Mouse (Mus musculus) R1 (cell line): Measurements from ENCODE around the gene Rln3.
A peak's percentile ranks its signal among the peaks of the same experiment; 100 is the strongest.

Experiments used
- DNase-seq: peaks from one replicate; pipeline ENCODE4 v3.0.0-alpha.2; 2018; ENCODE audit warnings: low read depth, low spot score

Gene Rln3

GRCm38 (mm10) chr8:84065457-84066072, 20.8 kb upstream of the Rln3 start:
- no peak for DNase-seq

DNA sequence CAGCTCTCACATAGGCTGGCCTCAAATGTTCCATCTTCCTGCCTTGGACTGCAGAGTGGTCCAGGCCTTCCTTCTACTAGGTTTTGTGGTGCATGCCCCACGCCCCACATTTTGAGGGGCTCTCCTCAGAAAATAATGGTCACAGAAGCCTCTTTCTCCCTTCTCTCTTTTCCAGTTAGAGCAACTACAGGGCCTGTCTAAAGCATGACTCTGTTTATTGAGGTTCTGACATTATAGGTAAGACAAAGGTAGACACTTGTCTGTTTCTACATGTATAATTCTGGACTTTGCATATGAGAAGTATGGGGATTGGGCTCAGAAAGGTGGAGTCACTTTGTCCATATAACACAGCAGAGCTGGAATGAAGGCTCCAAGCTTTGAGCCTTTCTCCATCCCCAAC, 20.2 kb upstream of the Rln3 start, which contains the start of gene Gm10643:
Gm10643 (minus strand) TSS at position 101 of the 400 bp plus-strand sequence.
- DNase-seq, result no peak

DNA sequence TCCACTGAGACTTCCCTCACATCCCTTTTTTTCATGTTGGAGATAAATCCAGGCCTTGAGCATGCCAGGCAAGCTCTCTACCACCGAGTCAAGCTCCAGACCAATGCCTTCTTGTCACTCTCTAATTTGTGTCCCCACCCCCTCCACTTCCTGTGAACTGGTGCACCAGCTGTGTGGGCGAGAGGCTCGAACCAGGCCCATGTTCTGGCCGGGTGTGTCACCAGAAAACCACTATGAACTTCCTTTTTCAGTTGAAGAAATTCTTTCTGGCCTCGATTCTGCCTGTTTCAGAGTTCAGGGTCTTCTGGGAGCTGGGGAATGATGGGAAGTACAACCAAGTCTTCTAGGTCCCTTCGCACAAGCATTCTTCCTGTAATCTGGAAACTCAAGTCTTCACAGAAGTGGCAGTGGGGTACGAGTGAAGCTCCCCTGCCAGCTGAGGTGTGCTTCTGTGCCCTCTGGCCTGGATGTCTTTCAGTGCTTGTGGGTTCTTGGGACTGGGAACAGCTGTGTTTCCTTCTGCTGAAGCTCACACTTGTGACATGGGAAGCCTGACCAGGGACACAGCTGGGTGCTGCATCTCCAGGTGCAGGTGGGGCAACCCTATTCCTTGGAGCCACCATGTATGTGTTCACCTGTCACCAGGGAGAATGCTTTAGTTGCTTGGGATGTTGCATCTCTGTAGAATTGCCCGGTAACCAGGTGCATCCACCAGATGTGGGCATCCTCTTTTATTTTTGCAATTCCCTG, 19.2 kb upstream of the Rln3 start:
- DNase-seq, result no peak

- DNase-seq, result no peak
These were observed 15.4 kb upstream of the Rln3 start for GRCm38 (mm10) chr8:84060245-84060644.

DNA sequence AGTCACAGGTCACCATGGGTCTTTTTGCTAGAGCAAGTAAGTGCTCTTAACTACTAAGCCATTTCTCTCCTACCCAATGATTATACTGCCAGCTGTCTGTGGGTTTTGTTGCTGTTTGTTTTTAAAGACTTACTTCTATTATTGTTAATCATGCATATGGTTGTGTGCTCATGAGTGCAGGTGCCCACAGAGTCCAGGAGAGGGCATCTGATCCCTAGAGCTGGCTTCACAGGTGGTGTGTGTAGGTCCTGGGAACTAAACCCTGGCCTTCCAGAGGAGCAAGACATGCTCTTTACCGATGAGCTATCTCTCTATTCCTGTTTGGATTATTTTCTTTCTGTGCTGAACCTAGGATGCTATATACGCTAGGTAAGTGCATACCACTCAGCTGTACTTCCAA, 14.4 kb upstream of the Rln3 start:
- DNase-seq, result peak; percentile 70

- DNase-seq, result peak; percentile 39
These were observed 13.0 kb upstream of the Rln3 start for GRCm38 (mm10) chr8:84057827-84058226.

- DNase-seq, result peak; percentile 82
These were observed 8.4 kb upstream of the Rln3 start for GRCm38 (mm10) chr8:84053229-84053628.

DNA sequence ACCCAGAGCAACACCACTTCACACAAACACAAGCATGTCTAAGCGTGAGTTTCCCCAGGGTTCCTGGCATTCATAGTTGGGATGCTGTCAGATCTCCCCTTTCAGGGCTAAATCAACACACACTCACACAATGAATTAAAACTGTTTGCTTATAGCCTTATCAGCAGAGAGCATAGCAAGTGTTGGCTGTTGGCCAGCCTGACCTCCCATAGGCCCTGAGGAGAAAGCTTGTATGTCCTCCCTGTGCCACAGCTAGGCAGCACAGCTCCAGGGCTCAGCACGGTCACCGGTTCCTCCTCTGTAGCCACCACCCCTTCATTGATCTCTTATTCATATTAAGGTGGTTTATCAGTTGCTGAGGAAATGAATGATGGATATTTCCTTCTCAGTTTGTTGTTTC, 7.9 kb upstream of the Rln3 start:
- DNase-seq, result no peak

GRCm38 (mm10) chr8:84048171-84048570, 3.4 kb upstream of the Rln3 start:
- no peak for DNase-seq

DNA sequence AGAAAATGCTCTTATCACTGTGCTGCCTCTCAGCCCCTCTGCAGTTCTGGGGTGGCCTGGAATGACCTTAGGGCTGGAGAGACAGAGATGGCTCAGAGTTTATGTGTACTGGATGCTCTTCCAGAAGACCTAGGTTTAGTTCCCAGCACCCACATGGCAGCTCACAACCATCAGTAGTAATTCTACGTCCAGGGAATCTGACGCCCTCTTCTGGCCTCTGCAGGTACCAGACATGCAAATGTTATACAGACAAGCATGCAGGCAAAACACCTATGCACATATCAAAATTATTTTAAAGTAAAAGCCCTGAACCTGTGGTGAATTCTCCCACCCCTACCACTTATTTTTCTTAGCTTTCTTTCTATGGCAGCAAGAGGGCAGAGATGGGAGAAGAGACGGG, 1.7 kb upstream of the Rln3 start:
- peak; percentile 66 for DNase-seq

GRCm38 (mm10) chr8:84044103-84044502, 697 bp downstream of the Rln3 start:
- peak; percentile 33 for DNase-seq

DNA sequence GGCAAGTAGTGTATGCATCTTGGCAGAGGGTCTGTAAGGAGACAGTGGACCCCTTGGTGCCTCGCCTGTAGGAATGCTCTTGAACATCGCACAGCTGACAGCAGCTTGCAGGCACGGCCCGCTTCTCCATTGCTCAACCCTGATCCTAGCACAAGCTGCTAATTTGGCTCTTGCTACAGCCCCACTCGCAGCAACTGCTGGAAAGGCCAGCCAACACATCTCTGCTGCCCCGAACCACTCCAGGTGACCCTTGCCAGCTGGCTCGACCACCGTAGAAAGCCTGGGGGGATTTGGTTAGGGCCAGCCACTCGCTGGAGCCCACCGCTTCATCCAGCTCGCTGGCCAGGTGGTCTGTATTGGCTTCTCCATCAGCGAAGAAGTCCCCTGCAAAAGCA, 1.9 kb downstream of the Rln3 start:
- DNase-seq, result no peak

DNA sequence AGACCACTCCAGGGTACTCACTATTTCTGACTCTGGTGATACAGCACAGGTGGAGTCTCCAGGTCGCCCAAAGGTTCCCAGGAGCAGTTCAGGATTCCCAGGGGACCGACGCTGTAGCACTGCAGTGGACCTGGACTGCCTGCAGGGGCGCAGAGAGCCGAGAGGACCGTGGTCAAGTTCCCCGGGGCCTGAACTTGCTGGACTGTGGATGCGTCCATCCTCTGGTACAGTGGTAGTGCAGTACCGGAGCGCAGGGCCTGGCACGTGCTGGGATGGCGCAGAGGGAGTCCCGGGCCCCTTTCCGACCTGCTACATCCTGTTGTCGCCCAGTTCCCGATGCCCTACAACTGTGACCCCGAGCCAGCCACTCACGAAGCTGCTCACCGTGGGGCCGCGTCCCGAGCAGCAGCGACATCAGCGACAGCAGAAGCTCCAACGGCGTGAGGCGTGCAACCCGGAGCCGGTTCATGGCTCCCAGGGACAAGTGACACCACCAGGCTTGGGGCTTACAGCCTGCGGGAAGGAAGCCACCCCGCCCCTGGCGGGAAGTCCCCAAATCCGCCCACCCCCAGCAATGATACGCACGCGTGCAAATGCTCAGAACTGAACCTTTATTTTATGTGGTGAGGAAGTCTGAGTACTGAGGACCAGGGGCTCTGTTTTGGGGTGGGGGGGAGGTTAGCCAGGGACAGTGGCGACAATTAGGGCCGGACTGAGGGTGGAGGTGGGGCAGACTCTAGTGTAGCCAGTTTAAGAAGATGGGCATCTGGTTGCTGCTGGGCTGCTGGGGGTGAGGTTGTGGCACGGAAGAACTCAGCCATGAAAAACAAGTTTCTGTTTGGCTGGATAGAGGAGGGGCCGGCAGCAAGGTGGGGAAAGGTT, 2.5 kb downstream of the Rln3 start, which contains the start of gene Il27ra:
Il27ra (minus strand) TSS at position 524 of the 882 bp plus-strand sequence.
- peak; percentile 57 for DNase-seq

DNA sequence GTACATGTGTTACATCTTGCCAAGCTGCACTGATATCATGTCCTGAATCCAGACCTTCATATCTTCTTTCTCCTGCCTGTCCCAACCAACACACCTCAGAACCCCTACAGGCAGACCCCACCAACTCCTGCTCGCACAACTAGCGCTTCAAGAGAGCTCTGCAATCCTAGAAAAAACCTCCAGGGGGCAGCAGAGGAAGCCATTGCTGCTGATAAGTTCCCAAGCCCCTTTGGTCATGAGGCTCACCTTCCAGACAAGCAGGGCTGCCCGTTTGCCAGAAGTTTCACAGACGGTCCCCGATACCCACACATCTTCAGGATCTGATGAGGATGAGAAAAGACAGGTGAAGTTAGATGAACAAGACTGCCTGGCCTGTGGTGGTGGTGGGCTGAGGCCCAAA, 5.8 kb downstream of the Rln3 start:
- DNase-seq, result peak; percentile 92

DNA sequence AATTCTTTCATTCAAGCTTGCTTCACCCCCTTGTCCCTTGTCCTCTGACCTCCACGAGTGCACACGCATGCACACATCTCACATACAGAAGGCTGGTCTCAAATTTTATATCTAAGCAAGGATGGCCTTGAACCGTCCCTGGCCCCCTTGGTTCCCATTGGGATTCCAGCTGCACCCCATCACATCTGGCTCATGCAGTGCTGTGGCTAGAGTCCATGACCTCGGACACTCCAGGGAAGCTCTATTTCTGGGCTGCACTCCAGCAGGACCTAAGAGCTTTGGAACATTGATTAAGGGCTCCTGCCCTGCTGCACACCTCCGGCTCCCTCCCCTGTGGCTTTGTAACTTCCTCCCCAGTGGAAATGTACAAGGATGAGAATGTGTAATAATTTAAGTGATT, 6.8 kb downstream of the Rln3 start:
- no peak for DNase-seq

GRCm38 (mm10) chr8:84032777-84033176, 12.0 kb downstream of the Rln3 start:
- no peak for DNase-seq

GRCm38 (mm10) chr8:84029272-84029671, 15.5 kb downstream of the Rln3 start:
- DNase-seq, result peak; percentile 86

- peak; percentile 86 for DNase-seq
These were observed 17.4 kb downstream of the Rln3 start for GRCm38 (mm10) chr8:84027449-84027848.

GRCm38 (mm10) chr8:84025863-84026262, 18.9 kb downstream of the Rln3 start:
- peak; percentile 88 for DNase-seq

DNA sequence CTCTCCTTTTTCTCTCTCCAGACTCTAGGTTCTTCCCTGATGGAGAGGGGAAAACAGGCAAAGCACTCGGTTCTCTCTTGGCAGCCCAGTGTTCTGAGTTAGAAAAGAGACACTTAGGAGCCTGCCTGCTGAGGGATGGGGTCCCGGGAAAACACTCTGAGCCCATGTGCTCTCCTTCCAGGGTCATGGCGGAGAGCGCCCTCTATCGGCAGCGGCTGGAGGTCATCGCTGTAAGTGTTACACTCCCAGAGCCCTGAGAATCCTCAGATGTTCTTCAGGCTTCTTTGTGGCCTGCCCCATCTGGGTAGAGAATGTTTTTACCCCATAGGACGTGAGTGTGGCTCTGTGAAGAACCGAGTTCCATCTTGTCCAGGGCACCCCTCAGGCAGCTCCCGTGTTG, 20.6 kb downstream of the Rln3 start:
- DNase-seq, result peak; percentile 92

DNA sequence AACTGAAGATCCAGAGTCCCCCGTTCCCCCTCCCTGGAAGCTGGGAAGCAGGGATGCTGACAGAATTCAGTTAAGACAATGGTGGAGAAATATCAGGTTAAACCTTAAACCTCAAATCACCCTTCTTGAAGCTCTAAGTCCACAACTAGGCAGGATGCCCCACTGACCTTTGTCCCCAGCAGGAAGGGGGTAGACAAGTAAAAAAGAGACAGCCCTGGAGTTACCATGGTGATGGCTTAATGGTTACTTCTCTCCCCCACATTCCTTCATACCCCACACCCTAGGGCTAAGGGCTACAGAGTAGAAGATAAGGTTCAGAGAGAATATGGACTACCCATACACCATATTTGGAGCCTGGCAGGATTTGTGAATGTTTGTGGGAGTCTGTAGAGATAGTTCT, 21.2 kb downstream of the Rln3 start:
- DNase-seq, result peak; percentile 72

DNA sequence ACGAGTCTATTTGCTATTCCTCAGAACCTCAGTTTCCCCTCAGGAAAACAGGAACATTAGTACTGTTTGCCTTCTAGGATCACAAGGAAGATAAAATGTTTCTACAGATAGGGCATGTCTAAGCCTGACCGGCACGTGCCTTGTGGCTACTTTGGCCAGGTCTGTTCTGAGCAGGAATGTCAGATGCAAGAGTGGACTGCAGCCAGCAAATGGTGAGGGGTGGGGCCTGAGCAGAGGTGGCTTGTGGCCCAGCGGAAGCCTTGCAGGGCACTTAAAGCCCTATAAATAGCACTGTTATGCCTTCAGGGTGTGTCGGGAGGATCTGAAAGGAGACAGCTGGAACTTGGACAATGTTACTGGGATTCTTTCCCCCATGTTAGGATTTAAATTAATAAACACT, 21.7 kb downstream of the Rln3 start:
- peak; percentile 63 for DNase-seq
